Mouse (Mus musculus) adrenal gland, adult 8-10 months (tissue): ENCODE measurements around the gene March4. TPM values are rescaled to one million over a fixed set of nuclear protein-coding genes. Genes with fewer than 3 reads are reported as not detected.

Experiments
- DNase-seq: peaks from one replicate; pipeline ENCODE4 v3.0.0; 2022
- total RNA-seq, 4 experiments: library from RNA; stranded (reverse); gene quantifications; 2 replicates each; pipeline ENCODE4 v1.2.4; 2022

The March4 gene
- total RNA-seq, 4 experiments from 2014 or later, result 0.35 to 1.0 (median 0.79) TPM

- DNase-seq, result no peak
Measured at GRCm38 (mm10) chr1:72530516-72531196, 6.1 kb downstream of the March4 start.

- DNase-seq, result no peak
Measured at GRCm38 (mm10) chr1:72529192-72529591, 7.5 kb downstream of the March4 start.

- no peak for DNase-seq
Measured at GRCm38 (mm10) chr1:72523601-72524000, 13.1 kb downstream of the March4 start.

DNA sequence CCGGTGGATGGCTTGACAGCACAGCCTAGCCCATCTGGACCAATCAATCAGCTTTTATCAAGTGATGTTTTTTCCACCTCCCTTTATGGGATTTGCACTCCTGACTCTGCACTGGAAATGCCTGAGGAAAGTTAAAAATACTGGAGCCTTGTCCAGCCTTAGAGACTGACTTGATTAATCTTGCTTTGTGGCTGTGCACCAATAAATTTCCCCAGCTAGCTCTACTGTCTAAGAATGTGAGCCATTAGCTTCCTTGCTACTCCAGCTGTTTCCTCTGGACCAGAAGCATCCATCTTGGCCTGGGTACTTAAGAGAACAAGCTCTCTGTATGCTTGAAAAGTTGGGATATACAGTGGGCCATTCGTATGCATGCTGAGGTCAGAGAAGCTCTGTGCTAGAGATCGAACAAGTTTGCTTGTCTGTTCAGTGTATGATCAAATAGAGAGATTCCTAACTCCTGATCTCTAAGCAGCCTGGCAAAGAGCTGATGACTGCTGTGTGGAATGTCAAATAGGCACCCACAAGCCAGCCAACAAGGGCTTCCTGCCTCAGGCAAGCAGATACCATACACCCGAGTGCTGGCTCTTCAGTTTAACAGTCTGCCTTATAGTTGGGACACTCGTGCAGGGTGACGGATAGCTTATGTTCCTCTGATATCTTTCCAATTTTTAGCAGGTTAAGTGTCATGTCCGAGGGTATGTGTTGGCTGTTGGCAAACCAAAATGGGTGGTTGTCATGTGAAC is 25.8 kb downstream of the March4 start:
- DNase-seq, result no peak

DNA sequence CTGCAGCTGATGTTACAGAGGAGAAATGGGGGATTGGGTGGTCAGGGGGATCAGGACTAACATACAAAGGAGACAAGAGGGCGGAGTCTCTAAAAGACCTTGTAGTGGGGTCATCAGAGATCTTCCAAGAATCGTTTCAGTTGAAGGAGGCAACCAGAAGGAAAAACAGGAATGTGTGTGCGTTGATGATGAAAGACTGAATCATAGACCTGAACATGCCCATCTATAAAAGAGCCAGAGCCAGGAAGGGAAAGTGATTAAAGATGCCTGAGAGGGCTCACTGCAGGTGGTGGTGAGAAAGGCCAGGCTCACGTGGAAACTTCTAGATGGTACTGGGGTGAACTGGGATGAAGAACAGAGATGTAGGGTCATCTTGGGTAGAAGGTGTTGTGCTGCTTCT is 27.2 kb downstream of the March4 start:
- DNase-seq, result no peak

GRCm38 (mm10) chr1:72507670-72508069 is 29.1 kb downstream of the March4 start:
- DNase-seq, result no peak

DNA sequence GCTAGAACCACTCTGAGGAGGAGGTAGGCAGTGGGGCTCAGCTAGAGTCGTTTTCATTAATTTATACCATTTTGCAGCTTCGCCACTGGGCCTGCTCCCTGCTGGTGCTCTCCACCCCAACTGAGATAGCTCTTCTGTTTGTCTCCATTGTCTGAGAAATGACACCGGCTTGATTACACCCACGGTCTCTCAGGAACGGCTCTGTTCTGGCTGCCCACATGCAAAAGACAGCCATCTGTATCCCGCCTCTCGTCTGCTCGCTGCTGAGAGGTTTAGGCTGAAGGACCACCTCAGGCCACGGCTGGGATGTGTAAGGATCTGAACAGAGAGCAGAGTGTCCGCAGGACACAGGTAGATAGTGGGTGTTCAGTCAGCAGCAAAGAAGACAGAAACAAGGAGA is 30.5 kb downstream of the March4 start:
- no peak for DNase-seq

DNA sequence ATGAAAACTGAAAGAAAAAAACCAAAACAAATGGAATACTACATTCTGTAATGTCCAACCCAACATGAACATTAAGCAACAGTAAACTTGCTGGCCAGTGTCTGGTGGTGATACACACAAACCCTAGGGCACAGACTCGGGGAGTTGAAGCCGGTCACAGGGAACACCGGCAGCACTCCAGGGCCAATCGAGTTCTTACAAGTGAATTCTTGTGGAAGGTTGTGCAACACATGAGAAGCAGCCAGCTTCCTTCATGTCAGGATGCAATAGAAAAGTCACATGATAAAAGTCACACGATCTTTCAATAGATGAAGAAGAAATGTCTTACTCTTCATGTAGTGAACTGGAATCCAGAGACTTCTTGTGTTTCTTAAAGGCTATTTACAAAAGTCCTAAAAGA is 39.1 kb downstream of the March4 start:
- peak; percentile 6 for DNase-seq

- DNase-seq, result no peak
Measured at GRCm38 (mm10) chr1:72493454-72493853, 43.3 kb downstream of the March4 start.

DNA sequence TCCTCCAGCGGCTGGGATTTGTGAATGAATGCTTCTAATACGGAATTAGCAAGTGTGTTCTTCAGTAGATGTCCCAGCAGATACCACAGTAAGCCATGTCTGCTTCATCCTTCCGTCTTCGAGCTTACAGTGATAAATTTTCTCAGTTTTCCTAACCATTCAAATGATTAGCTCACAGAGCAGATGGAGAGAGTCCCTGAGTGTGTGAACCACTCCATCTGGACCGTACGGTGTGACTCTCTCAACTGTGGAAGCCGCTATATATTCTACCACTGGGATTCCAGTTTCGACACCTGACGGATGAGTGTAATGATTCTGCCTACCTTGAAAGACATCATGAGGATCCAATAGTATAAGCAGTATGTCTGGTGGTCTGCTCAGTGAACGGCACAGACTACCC is 44.1 kb downstream of the March4 start:
- DNase-seq, result no peak

GRCm38 (mm10) chr1:72491307-72491706 is 45.4 kb downstream of the March4 start:
- no peak for DNase-seq

DNA sequence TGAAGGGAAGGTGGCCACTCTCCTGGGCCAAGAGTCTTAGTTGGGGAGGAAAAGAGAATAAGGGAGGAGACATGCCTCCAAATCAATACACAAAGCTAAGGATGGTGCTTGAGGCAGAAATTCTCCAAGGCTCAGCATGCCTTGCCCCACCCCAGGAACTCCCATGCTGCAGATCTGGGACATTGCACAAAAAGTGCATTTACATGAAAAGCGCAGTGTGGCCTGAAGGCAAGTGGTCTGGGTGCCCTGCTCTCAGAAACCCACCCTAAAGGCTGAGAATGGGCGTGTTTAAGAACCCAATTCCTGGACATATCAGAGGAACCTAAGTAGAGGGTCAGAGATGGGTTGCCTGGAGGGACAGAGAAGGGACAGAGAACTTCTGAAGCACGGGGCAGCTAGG is 45.9 kb downstream of the March4 start:
- DNase-seq, result no peak

DNA sequence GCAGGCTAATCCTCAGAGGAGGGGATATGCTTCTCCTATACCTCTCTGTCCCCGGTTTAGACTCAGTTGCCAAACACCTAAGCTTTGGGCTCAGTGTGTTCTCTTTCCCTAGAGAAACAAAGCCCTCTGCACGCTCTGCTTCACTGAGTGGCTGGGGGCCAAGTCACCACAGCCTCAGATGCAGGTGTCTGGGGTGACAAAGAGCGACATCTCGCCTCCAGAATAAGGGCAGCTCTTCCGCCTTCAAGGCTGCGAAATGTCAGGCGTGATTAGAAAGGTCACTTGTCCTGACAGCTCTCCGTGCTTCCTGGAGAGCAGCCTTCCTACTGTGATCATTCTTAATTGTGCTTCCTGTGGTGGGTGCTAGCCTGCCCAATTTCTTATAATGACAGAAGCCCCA is 46.5 kb downstream of the March4 start:
- DNase-seq, result no peak

GRCm38 (mm10) chr1:72476594-72476993 is 60.1 kb downstream of the March4 start:
- DNase-seq, result no peak

- DNase-seq, result no peak
Measured at GRCm38 (mm10) chr1:72469075-72469474, 67.7 kb downstream of the March4 start.

DNA sequence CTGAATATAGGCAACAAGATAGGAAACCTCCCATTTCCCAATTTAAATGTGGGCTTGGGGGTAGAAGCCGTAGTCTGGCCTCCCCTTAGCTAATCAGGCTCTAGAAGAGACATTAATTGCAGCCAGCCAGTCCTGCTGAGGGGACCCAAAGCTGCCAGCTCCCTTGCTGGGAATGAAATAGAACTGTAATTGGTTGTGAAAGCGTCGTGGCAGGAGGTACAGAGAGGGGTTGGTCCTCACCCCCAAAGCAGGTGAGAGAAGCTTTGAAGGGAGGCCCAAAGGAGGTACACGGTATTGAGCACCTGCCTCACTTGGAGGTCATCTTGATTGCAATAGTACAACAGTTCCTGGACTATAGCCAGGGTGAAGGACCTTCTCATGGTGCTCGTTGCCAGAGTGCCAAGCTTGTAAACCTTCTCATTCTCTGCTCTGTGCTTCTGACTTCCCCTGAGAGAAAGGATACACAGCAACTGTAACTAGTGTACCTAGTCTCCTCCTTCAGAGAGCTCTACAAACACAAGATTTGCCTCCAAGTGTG is 68.2 kb downstream of the March4 start:
- DNase-seq, result no peak

GRCm38 (mm10) chr1:72464926-72465583 is 71.7 kb downstream of the March4 start:
- DNase-seq, result no peak

DNA sequence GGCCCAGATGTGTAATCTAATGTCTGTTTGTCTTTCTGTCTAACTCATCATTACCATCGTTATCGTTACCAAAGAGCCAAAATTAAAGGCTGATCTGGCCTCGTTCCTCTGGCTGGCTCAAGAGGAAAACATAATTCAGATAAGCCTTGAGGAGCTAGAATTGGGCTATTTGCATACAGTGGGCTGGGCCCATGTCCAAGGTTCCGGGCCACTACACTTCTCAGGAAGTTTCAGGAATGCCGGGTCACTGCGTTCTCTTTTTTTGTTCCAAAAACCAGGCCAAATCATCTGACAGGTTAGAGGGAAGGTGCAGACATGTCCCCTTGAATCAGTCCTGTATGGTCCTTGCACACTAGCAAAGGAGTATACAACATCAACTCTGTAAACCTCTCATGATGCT is 74.2 kb downstream of the March4 start:
- DNase-seq, result peak; percentile 7

DNA sequence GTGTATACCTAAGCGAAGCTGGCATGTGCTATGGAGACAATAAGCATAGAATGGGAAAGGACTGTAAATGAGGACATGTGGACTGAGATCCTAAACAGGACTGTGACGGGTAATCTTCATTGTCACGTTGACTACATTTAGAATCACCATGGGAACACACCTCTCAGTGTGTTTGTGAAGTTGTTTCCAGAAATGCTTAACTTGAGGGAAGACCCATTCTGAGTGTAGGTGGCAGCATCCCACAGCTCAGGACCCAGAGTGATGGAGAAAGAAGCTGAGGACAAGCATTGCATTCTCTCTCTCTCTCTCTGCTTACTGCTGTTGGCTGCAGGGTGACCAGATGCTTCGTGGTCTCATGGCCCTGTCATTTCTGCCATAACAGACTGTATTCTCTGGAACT is 79.1 kb downstream of the March4 start:
- DNase-seq, result no peak

DNA sequence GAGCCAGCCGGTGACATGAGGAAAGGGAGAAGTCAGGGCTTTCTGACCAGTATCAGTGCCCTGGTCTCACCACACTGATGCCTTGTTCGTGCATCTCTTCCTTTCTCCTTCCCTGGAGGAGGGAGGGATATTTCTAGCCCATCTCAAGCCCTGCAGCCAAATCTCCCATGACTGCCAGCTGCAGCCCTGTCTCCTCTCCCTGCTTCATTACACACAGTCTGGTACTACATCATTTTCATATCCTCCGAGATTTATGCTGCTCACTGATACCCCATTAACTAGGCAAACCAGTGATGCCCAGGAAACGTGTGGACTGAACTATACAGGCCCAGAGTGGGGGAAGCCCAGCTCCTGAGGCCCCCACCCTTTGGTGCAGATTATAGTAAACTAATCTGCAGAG is 80.8 kb downstream of the March4 start:
- no peak for DNase-seq

DNA sequence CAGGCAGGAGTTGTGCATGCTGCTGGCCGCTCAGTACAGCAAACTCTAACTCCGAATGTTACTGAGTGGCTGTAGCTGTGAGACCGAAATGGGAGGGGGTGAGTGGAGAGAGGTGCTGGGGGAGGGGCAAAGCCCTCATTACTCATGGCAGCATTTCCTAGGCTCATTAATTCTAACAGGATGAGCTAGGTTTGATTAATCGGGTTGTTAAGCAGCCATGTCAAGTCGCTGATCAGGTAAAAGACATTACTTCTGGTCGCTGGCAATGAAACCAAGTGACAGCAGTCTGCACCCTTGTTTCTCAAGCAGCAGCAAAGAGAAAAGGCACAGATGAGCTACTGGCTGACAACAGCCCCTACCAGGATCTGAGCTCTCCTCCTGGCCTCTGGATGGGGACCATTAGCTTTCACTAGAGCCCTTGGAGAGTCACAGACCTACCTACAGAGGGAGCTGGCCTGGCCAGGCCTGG is 82.0 kb downstream of the March4 start:
- DNase-seq, result no peak

DNA sequence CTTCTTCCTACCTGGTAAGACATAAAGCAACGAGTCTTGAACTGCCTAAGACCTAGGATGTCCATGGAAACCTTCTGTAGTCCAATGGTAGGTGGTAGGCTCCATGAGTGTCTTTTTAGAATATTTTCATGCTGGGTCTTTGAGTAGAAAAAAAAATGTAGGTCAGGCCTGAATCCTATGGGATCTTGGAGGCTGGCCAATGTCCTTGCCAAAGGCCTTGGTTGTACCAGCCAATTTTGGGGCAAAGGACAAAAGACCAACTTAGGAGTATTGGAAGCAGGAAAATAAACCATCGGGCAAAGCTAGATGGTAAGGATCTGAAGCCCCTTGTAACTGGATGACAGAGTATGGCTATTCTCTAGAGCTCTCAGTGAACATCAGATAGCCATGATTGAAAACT is 83.9 kb downstream of the March4 start:
- DNase-seq, result no peak

DNA sequence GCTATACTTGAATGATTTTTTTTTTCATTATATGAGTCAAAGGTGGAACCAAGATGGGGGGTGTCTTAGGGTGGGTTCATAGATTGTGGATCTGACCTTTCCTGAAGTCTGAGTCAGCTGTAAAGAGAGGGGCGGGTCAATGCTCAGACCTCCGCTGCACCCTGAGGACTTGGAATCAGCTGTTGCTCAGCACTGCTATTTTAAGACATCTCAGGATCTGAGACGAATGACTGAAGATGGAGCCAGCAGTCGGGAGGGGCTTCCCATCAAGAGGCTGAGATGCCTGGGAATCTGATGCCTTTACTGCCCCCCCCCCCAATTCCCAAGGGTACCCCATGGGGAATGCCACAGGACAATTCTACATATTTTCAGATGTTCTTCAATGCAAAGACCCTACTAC is 85.9 kb downstream of the March4 start:
- no peak for DNase-seq
